Mouse (Mus musculus) embryonic fibroblast, embryonic 13.5 days (primary cell): ENCODE data around the gene Dpm2. TPM values are rescaled to one million over a fixed set of nuclear protein-coding genes. Genes with fewer than 3 reads are reported as not detected.

Experiments used
- H3K27ac ChIP-seq: 2 replicates; pipeline ENCODE4 v1.5.1; 2012; ENCODE audit warnings: low read length, control low read depth, inconsistent platforms; ENCODE audit not compliant: insufficient read depth
- H3K4me1 ChIP-seq: 2 replicates; pipeline ENCODE4 v1.6.1; 2011; ENCODE audit warnings: low read length; ENCODE audit not compliant: control insufficient read depth, insufficient read depth
- H3K4me3 ChIP-seq: 2 replicates; pipeline ENCODE4 v1.5.1; 2011; ENCODE audit warnings: mild to moderate bottlenecking, control low read depth, low read length; ENCODE audit not compliant: insufficient read depth
- CTCF ChIP-seq: IDR thresholded peaks from 2 replicates; pipeline ENCODE4 v1.5.1; 2011; ENCODE audit warnings: mild to moderate bottlenecking, control low read depth, low read length, moderate library complexity, borderline replicate concordance; ENCODE audit not compliant: insufficient read depth
- POLR2A ChIP-seq: IDR thresholded peaks from 2 replicates; pipeline ENCODE4 v1.6.1; 2011; ENCODE audit warnings: low read depth, mild to moderate bottlenecking, control low read depth, low read length, moderate library complexity
- polyA plus RNA-seq: library from polyadenylated mRNA; stranded (reverse); fragments of >200 nt; gene quantifications from 2 replicates; pipeline ENCODE4 v1.2.4, GENCODE M21; 2011; ENCODE audit warnings: low read depth; ENCODE audit not compliant: missing spikeins, insufficient read length

The Dpm2 gene
- polyA plus RNA-seq: 70.1 and 71.9 TPM in 2 replicates

- Histone ChIP-seq H3K4me1 (no peaks in the 10 kb centered on the region), H3K4me3 (peak within 1 kb of the TSS; percentile 88), H3K27ac (no peak within 1 kb of the TSS; the same call in 1 of the 2 replicates)
- peak; percentile 97 for TF ChIP-seq POLR2A
- TF ChIP-seq CTCF: no peak
These were observed at the start of gene Dpm2 for GRCm38 (mm10) chr2:32570698-32571494. Gene Dpm2 (plus strand): TSS chr2:32570858.

DNA sequence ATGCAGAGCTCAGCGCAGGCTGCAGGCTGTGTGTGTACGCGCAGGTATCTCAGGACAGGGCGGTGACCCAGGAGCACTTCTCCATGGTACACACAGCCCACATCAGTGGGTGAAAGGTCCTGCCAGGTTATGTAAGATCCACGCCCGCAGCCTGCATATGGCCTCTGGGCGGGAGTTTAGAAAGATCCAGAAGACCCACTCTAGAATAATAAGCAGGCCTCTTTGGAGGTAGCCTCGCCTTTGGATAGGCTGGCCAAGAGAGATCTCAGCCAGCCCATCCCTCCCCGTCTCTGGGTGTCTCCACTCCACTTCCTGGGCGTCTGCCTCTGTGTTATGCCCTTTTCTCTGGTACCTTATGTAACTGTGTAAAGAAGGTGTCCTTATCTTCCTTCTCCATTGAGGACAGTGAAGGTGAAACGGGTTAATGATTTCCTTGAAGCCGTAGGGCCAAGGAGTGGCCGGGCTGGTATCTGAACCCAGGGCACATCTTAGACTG lies 46.1 kb upstream of the Dpm2 start:
- no peak for TF ChIP-seq CTCF
- no peak for TF ChIP-seq POLR2A
- H3K27ac ChIP-seq: no peak overlapping the region

GRCm38 (mm10) chr2:32525816-32526215 lies 44.8 kb upstream of the Dpm2 start:
- H3K4me3 ChIP-seq: no peak overlapping the region
- H3K27ac ChIP-seq: no peak overlapping the region
- H3K4me1 ChIP-seq: no peaks in the 10 kb centered on the region
- TF ChIP-seq POLR2A (no peak), CTCF (no peak)

More for the DNA sequence above, 46.1 kb upstream of the Dpm2 start:
- no peaks in the 10 kb centered on the region for H3K4me1 ChIP-seq
- H3K4me3 ChIP-seq: no peak overlapping the region

DNA sequence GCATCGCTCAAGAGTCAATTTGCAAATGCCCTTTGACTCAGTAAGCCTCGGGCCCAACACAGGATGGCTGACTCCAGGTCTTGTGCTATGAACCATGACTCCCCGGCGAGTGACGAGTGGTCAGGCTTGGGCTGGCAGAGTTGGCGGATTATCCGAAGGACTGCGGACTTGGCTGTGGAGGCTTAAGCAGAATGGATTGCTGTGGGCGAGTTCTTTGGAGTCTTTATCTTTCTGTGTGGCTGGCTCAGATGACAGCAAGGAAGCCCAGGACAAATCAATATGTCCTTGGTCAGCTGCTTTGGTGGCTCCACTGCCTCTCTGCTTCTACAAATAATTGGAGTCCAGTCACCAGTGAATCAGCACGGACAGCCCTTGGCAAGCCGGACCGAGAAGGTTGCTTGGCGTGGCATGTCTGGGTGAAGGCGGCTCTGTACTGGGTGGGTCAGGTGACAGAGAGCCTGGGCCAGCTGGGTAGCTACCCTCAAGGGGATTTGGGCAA lies 43.1 kb upstream of the Dpm2 start:
- TF ChIP-seq CTCF (no peak), POLR2A (no peak)
- H3K27ac ChIP-seq: no peak overlapping the region
- no peaks in the 10 kb centered on the region for H3K4me1 ChIP-seq
- H3K4me3 ChIP-seq: no peak overlapping the region

GRCm38 (mm10) chr2:32528326-32528725 lies 42.3 kb upstream of the Dpm2 start:
- Histone ChIP-seq H3K4me3 (no peak overlapping the region), H3K4me1 (no peaks in the 10 kb centered on the region), H3K27ac (no peak overlapping the region)
- TF ChIP-seq CTCF: no peak
- no peak for TF ChIP-seq POLR2A

- Histone ChIP-seq H3K4me3 (no peak overlapping the region), H3K4me1 (peaks cover 5% of the 10 kb centered on the region; the same call in 1 of the 2 replicates), H3K27ac (no peak overlapping the region)
- TF ChIP-seq POLR2A (no peak), CTCF (no peak)
These were observed 40.2 kb upstream of the Dpm2 start for GRCm38 (mm10) chr2:32530479-32530878.

DNA sequence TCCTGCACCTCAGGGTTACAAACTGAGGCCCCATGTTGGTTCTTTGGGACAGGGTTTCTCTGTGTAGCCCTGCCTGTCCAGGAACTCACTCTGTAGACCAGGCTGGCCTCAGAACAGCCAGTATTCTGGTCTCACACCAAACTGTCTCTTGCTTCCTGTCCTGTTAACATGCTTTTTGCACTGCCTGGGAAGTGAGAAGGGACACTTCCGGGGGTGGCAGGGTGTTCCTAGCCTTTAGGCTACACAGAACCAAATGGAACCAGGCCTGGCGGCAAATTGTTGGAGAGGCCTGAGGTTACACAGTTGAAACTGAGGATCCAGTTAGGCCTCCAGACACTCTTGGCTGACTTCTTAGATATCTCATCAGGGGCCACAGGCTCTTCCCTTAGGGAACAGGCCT lies 37.5 kb upstream of the Dpm2 start:
- Histone ChIP-seq H3K4me1 (peaks cover 5% of the 10 kb centered on the region; the same call in 1 of the 2 replicates), H3K4me3 (no peak overlapping the region), H3K27ac (no peak overlapping the region)
- TF ChIP-seq CTCF: no peak
- no peak for TF ChIP-seq POLR2A

DNA sequence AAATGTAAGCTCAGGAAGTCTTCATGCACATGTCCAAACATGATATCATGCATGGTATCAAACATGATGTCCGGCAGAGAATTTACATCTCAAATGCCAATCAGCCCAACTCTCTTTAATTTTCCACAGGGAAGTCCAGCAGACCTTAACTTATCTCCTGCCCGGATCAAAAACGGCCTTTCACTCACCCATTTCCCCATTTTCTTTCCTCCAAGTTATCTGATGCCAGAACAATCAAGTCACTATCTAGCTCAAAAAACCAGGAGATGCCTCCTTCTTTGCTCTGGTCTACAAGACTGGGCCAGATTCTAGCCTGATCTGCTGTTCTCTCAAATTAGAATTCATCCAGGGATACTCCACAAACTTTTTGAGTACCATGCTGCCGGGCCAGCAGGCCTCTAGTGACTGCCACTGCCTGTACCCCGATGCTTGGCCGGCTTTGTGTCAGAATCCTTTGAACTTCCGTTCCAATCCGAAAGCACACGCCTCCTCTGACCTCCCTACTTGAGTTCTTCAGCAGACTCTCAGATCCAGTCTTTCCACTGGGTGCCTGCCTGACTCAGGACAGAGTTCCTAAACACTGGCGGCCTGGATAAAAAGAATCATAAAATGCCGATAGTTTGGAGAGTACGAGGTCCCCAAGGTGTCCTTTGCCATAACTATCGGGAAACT lies 36.5 kb upstream of the Dpm2 start:
- H3K27ac ChIP-seq: peak overlapping the region; percentile 75
- TF ChIP-seq POLR2A (peak; percentile 68), CTCF (no peak)
- H3K4me3 ChIP-seq: peak overlapping the region; percentile 58
- peaks cover 5% of the 10 kb centered on the region; the same call in 1 of the 2 replicates for H3K4me1 ChIP-seq

- Histone ChIP-seq H3K27ac (peak within 1 kb of the TSS; percentile 75), H3K4me3 (peak within 1 kb of the TSS; percentile 79), H3K4me1 (peaks cover 5% of the 10 kb centered on the region; the same call in 1 of the 2 replicates)
- TF ChIP-seq POLR2A (peak; percentile 91), CTCF (no peak)
These were observed 35.8 kb upstream of the Dpm2 start, which contains the start of gene Fam102a for GRCm38 (mm10) chr2:32534733-32535471. Gene Fam102a (plus strand): TSS chr2:32535332.
